Mouse (Mus musculus) neural tube, embryonic 14.5 days (tissue): ENCODE measurements around the gene Smyd1. TPM values are rescaled to one million over a fixed set of nuclear protein-coding genes. Genes with fewer than 3 reads are reported as not detected.
"Not testable (repeated sequence)": the region's sequence is repeated elsewhere in the genome, so short reads cannot be mapped to it uniquely, and the experiment has no call there.

Experiments
- ATAC-seq: fragments of 200-750 bp; cut with Nextera tagmentation; 2 replicates; pipeline ENCODE4 v1.8.0; 2017; ENCODE audit warnings: low read depth, mild to moderate bottlenecking, moderate TSS enrichment, moderate library complexity
- H3K27ac ChIP-seq: fragments of 300-500 bp; sonication (generic); 2 replicates; pipeline ENCODE4 v1.5.1; 2014; ENCODE audit warnings: low read depth, mild to moderate bottlenecking, control low read depth, low read length, moderate library complexity, mixed read lengths
- H3K27me3 ChIP-seq: fragments of 300-500 bp; sonication (generic); 2 replicates; pipeline ENCODE4 v1.6.1; 2014; ENCODE audit warnings: low read length; ENCODE audit not compliant: control insufficient read depth, insufficient read depth
- H3K36me3 ChIP-seq: fragments of 300-500 bp; sonication (generic); 2 replicates; pipeline ENCODE4 v1.6.1; 2014; ENCODE audit warnings: low read length, mixed read lengths; ENCODE audit not compliant: control insufficient read depth, insufficient read depth
- H3K4me1 ChIP-seq: fragments of 300-500 bp; sonication (generic); 2 replicates; pipeline ENCODE4 v1.6.1; 2014; ENCODE audit warnings: low read length; ENCODE audit not compliant: control insufficient read depth, insufficient read depth
- H3K4me2 ChIP-seq: fragments of 300-500 bp; sonication (generic); 2 replicates; pipeline ENCODE4 v1.6.1; 2014; ENCODE audit warnings: mild to moderate bottlenecking, low read depth, low read length, control low read depth
- H3K4me3 ChIP-seq: fragments of 300-500 bp; sonication (generic); 2 replicates; pipeline ENCODE4 v1.5.1; 2014; ENCODE audit warnings: low read depth, low read length, control low read depth, mixed read lengths
- H3K9ac ChIP-seq: fragments of 300-500 bp; sonication (generic); replicated peaks from 2 replicates; pipeline ENCODE4 v1.6.1; 2014; ENCODE audit warnings: low read depth, mild to moderate bottlenecking, control low read depth, low read length, mixed read lengths
- H3K9me3 ChIP-seq: fragments of 300-500 bp; sonication (generic); 2 replicates; pipeline ENCODE4 v1.6.1; 2016; ENCODE audit warnings: low read length; ENCODE audit not compliant: control insufficient read depth
- WGBS: fragments of 180-500 bp; shearing (Covaris S2); extraction: QIAGEN DNeasy Blood & Tissue Kit; methylation state at CpG from one replicate; pipeline ENCODE4 v1.1.7; 2014; 5-methylcytosine and 5-hydroxymethylcytosine counted together
- polyA plus RNA-seq: library from polyadenylated mRNA; unstranded; fragments of >200 nt; fragmentation: Nextera tagmentation; extraction: Ambion mirVana; gene quantifications from 2 replicates; pipeline ENCODE4 v1.2.1, GENCODE M21; 2014

Smyd1 gene
- polyA plus RNA-seq, 1 experiment from 2014 or later = 0.27 TPM

GRCm38 (mm10) chr6:71271057-71271388, 51.0 kb downstream of the Smyd1 start:
- no peaks in the 10 kb centered on the region for H3K36me3 ChIP-seq
- H3K4me1 ChIP-seq = peaks cover 11% of the 10 kb centered on the region
- H3K4me2 ChIP-seq = peak overlapping the region; percentile 77
- peak; percentile 62 for ATAC-seq
- H3K27ac ChIP-seq = peak overlapping the region; percentile 97
- WGBS = 3% methylated on average over 8 of the region's 8 CpGs
- peak overlapping the region; percentile 76 for H3K4me3 ChIP-seq
- peak overlapping the region; percentile 34; the same call in 1 of the 2 replicates for H3K9ac ChIP-seq
- H3K27me3 ChIP-seq = no peaks in the 10 kb centered on the region
- H3K9me3 ChIP-seq = no peaks in the 10 kb centered on the region

- peak overlapping the region; percentile 77 for H3K4me2 ChIP-seq
- peak; percentile 42 for ATAC-seq
- no peaks in the 10 kb centered on the region for H3K36me3 ChIP-seq
- peak overlapping the region; percentile 32 for H3K9ac ChIP-seq
- H3K27me3 ChIP-seq = no peaks in the 10 kb centered on the region
- no peaks in the 10 kb centered on the region for H3K9me3 ChIP-seq
- peaks cover 11% of the 10 kb centered on the region for H3K4me1 ChIP-seq
- peak overlapping the region; percentile 97 for H3K27ac ChIP-seq
- 24% methylated on average over 13 of the region's 14 CpGs for WGBS
- peak overlapping the region; percentile 76 for H3K4me3 ChIP-seq
Measured at GRCm38 (mm10) chr6:71270301-71271056, 51.6 kb downstream of the Smyd1 start.

GRCm38 (mm10) chr6:71269686-71270050, 52.4 kb downstream of the Smyd1 start:
- peaks cover 11% of the 10 kb centered on the region for H3K4me1 ChIP-seq
- ATAC-seq, H3K9ac ChIP-seq, H3K4me3 ChIP-seq, H3K9me3 ChIP-seq, H3K27ac ChIP-seq, H3K4me2 ChIP-seq, H3K36me3 ChIP-seq, H3K27me3 ChIP-seq: not testable (repeated sequence)
- WGBS = 96% methylated on average over 6 of the region's 6 CpGs

DNA sequence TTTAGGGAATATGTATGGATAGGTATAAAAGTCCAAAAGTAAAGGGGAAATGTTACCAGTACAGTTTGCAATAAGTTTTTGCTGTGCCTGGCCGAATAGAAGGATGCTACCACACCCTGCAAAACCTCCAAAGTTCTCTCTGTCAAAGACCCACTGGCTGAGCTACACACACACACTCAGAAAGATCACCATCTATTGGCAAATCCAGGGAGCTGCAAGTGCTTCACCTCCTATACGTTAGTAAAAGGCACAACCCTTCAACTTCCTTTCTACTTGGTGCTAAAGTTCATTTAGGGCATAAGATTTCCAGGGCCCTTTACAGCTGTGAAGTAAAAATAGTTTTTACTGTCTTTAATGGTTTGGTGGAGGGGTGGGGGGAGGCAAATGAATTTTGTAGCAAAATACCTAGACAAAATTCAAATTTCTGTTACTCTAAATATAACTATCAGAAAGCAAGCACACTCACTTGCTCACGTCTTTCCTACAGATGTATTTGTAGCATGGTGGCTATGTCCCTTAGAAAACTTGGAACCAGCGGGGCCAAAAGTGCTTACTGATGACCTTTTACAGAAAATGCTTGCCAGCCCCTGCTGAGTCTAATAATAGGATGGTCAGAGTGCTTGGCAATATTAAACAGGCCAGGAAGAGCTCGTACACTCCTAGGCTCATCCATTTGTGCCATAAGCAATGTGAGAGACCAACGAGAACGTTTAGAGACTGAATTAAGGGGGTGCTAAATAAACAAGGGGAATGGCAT, 52.9 kb downstream of the Smyd1 start:
- Histone ChIP-seq H3K9me3 (no peaks in the 10 kb centered on the region), H3K36me3 (no peaks in the 10 kb centered on the region), H3K9ac (no peak overlapping the region), H3K4me2 (no peak overlapping the region), H3K27ac (no peak overlapping the region), H3K4me3 (no peak overlapping the region), H3K27me3 (no peaks in the 10 kb centered on the region), H3K4me1 (peaks cover 11% of the 10 kb centered on the region)
- WGBS = 62% methylated on average over 7 of the region's 7 CpGs
- ATAC-seq = no peak

DNA sequence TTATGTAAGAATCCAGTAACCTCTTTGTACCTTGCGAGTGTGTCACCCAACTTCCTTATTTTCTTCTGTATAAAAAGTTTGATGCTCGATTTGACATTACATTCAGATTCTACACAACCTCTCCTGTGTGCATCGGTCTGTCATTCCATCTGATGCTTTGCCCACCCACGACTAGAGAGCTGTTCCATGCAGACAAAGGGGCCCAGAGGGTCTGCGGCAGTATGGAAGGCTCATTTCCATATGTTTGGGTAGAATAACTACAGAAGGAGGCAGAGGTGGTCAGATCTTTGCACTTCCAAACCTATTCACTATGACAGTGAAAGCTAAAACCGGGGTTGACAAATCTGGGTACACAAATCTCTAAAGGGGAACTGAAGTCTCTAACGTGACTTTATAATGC, 54.4 kb downstream of the Smyd1 start:
- not testable (repeated sequence) for H3K36me3 ChIP-seq, ATAC-seq, H3K4me1 ChIP-seq, H3K4me2 ChIP-seq, H3K4me3 ChIP-seq, H3K9ac ChIP-seq, H3K27ac ChIP-seq, H3K27me3 ChIP-seq, H3K9me3 ChIP-seq
- WGBS = 79% methylated on average over 7 of the region's 7 CpGs

GRCm38 (mm10) chr6:71262142-71262833, 59.7 kb downstream of the Smyd1 start:
- no peak overlapping the region for H3K4me3 ChIP-seq
- no peak overlapping the region for H3K27ac ChIP-seq
- no peak for ATAC-seq
- H3K4me2 ChIP-seq = no peak overlapping the region
- H3K27me3 ChIP-seq = no peaks in the 10 kb centered on the region
- H3K36me3 ChIP-seq = no peaks in the 10 kb centered on the region
- no peak overlapping the region for H3K9ac ChIP-seq
- H3K4me1 ChIP-seq = no peaks in the 10 kb centered on the region
- H3K9me3 ChIP-seq = no peaks in the 10 kb centered on the region
- 66% methylated on average over 8 of the region's 8 CpGs for WGBS

GRCm38 (mm10) chr6:71261060-71261459, 61.0 kb downstream of the Smyd1 start:
- WGBS = 93% methylated on average over 3 of the region's 3 CpGs
- ATAC-seq = no peak
- H3K9ac ChIP-seq = no peak overlapping the region

GRCm38 (mm10) chr6:71260051-71260640, 61.9 kb downstream of the Smyd1 start:
- no peak overlapping the region for H3K4me3 ChIP-seq
- H3K4me1 ChIP-seq = no peaks in the 10 kb centered on the region
- no peak overlapping the region for H3K9ac ChIP-seq
- H3K9me3 ChIP-seq = no peaks in the 10 kb centered on the region
- no peaks in the 10 kb centered on the region for H3K27me3 ChIP-seq
- H3K27ac ChIP-seq = no peak overlapping the region
- no peaks in the 10 kb centered on the region for H3K36me3 ChIP-seq
- WGBS = 65% methylated on average over 6 of the region's 6 CpGs
- no peak overlapping the region for H3K4me2 ChIP-seq
- ATAC-seq = no peak

More at GRCm38 (mm10) chr6:71261060-71261459, 61.0 kb downstream of the Smyd1 start:
- no peaks in the 10 kb centered on the region for H3K36me3 ChIP-seq
- no peak overlapping the region for H3K4me2 ChIP-seq
- no peaks in the 10 kb centered on the region for H3K27me3 ChIP-seq
- no peak overlapping the region for H3K27ac ChIP-seq
- H3K4me3 ChIP-seq = no peak overlapping the region
- H3K4me1 ChIP-seq = no peaks in the 10 kb centered on the region
- H3K9me3 ChIP-seq = no peaks in the 10 kb centered on the region
